Mouse (Mus musculus) gonadal fat pad, adult 2 months (tissue): ENCODE results near the gene Bdkrb2. TPM values are rescaled to one million over a fixed set of nuclear protein-coding genes. Genes with fewer than 3 reads are reported as not detected.

Experiments
- DNase-seq: peaks from one replicate; pipeline ENCODE4 v3.0.0-alpha.2; 2012; ENCODE audit warnings: low read depth
- polyA plus RNA-seq: library from polyadenylated mRNA; depleted of rRNA; stranded (reverse); fragments of >200 nt; gene quantifications from 2 replicates; pipeline ENCODE4 v1.2.3, GENCODE M21; 2012; rRNA removed

Gene Bdkrb2
- 0.92 and 1.2 TPM in 2 replicates for polyA plus RNA-seq

- no peak for DNase-seq
Measured at GRCm38 (mm10) chr12:105562936-105563680, at the start of gene Bdkrb2. Gene Bdkrb2 (plus strand): TSS chr12:105563226.

- no peak for DNase-seq
Measured at GRCm38 (mm10) chr12:105514111-105514510, 48.9 kb upstream of the Bdkrb2 start.

GRCm38 (mm10) chr12:105517026-105517675 lies 45.9 kb upstream of the Bdkrb2 start:
- peak; percentile 86 for DNase-seq

- no peak for DNase-seq
Measured at GRCm38 (mm10) chr12:105519851-105520250, 43.2 kb upstream of the Bdkrb2 start.

- DNase-seq = no peak
Measured at GRCm38 (mm10) chr12:105521170-105521762, 41.8 kb upstream of the Bdkrb2 start.

- no peak for DNase-seq
Measured at GRCm38 (mm10) chr12:105523737-105524136, 39.3 kb upstream of the Bdkrb2 start.

GRCm38 (mm10) chr12:105526186-105526585 lies 36.8 kb upstream of the Bdkrb2 start:
- no peak for DNase-seq

- no peak for DNase-seq
Measured at GRCm38 (mm10) chr12:105526829-105527228, 36.2 kb upstream of the Bdkrb2 start.

- DNase-seq = no peak
Measured at GRCm38 (mm10) chr12:105529545-105529944, 33.5 kb upstream of the Bdkrb2 start.

- DNase-seq = no peak
Measured at GRCm38 (mm10) chr12:105531724-105532371, 31.2 kb upstream of the Bdkrb2 start.

GRCm38 (mm10) chr12:105534842-105535241 lies 28.2 kb upstream of the Bdkrb2 start:
- no peak for DNase-seq

- no peak for DNase-seq
Measured at GRCm38 (mm10) chr12:105535968-105536760, 26.9 kb upstream of the Bdkrb2 start.

GRCm38 (mm10) chr12:105537162-105537561 lies 25.9 kb upstream of the Bdkrb2 start:
- no peak for DNase-seq

GRCm38 (mm10) chr12:105539649-105540048 lies 23.4 kb upstream of the Bdkrb2 start:
- DNase-seq = no peak

GRCm38 (mm10) chr12:105541590-105542402 lies 21.2 kb upstream of the Bdkrb2 start:
- no peak for DNase-seq

- DNase-seq = no peak
Measured at GRCm38 (mm10) chr12:105542513-105542912, 20.5 kb upstream of the Bdkrb2 start.

GRCm38 (mm10) chr12:105543176-105543575 lies 19.9 kb upstream of the Bdkrb2 start:
- DNase-seq = no peak

GRCm38 (mm10) chr12:105543751-105544150 lies 19.3 kb upstream of the Bdkrb2 start:
- DNase-seq = no peak

GRCm38 (mm10) chr12:105544872-105545271 lies 18.2 kb upstream of the Bdkrb2 start:
- DNase-seq = no peak

GRCm38 (mm10) chr12:105545696-105546435 lies 17.2 kb upstream of the Bdkrb2 start:
- no peak for DNase-seq
